Mouse (Mus musculus) MEL (cell line): Measurements from ENCODE around the gene Acsl3. TPM values are rescaled to one million over a fixed set of nuclear protein-coding genes. Genes with fewer than 3 reads are reported as not detected.

Source experiments
- DNase-seq: peaks from one replicate; pipeline ENCODE4 v3.0.0; 2011; ENCODE audit warnings: low read depth, low spot score
- H3K27ac ChIP-seq: 2 replicates; pipeline ENCODE4 v1.5.1; 2012; ENCODE audit warnings: low read depth, mild to moderate bottlenecking, control low read depth, low read length, moderate library complexity; ENCODE audit not compliant: control insufficient read depth
- H3K27me3 ChIP-seq, 2 experiments: fragments of 150-350 bp in 1 of 2; sonication (generic) in 1 of 2; 2 replicates each; pipeline ENCODE4 v1.6.1; 2012; ENCODE audit warnings: low read length in 2 of 2, mild to moderate bottlenecking in 2 of 2, improper control_type of control experiment in 1 of 2, moderate library complexity in 1 of 2; ENCODE audit not compliant: insufficient read depth in 2 of 2, control insufficient read depth in 1 of 2
- H3K36me3 ChIP-seq, 2 experiments: 2 replicates each; pipeline ENCODE4 v1.6.1; 2012 to 2014; ENCODE audit warnings: low read length in 2 of 2, improper control_type of control experiment in 1 of 2, inconsistent platforms in 1 of 2, mild to moderate bottlenecking in 1 of 2; ENCODE audit not compliant: insufficient read depth in 2 of 2, control insufficient read depth in 1 of 2
- H3K4me1 ChIP-seq, 2 experiments: fragments of 150-350 bp in 1 of 2; sonication (generic) in 1 of 2; 2 replicates each; pipeline ENCODE4 v1.6.1; 2012; ENCODE audit warnings: low read length in 2 of 2, improper control_type of control experiment in 1 of 2, mild to moderate bottlenecking in 1 of 2; ENCODE audit not compliant: insufficient read depth in 2 of 2, control insufficient read depth in 1 of 2
- H3K4me3 ChIP-seq, 2 experiments: fragments of 150-350 bp in 1 of 2; sonication (generic) in 1 of 2; 2 replicates each; pipeline ENCODE4 v1.5.1; 2012; ENCODE audit warnings: low read depth in 2 of 2, low read length in 2 of 2, mild to moderate bottlenecking in 2 of 2, moderate library complexity in 2 of 2, control low read depth in 1 of 2, improper control_type of control experiment in 1 of 2; ENCODE audit not compliant: control insufficient read depth in 1 of 2, insufficient read depth in 1 of 2
- H3K79me2 ChIP-seq: 2 replicates; pipeline ENCODE4 v1.6.1; 2012; ENCODE audit warnings: mild to moderate bottlenecking, low read length, moderate library complexity; ENCODE audit not compliant: control insufficient read depth, poor library complexity, insufficient read depth
- H3K9ac ChIP-seq: 2 replicates; pipeline ENCODE4 v1.6.1; 2012; ENCODE audit warnings: low read depth, mild to moderate bottlenecking, control low read depth, low read length, moderate library complexity; ENCODE audit not compliant: control insufficient read depth, poor library complexity, severe bottlenecking
- H3K9me3 ChIP-seq: fragments of 150-350 bp; sonication (generic); replicated peaks from 2 replicates; pipeline ENCODE4 v1.6.1; 2012; ENCODE audit warnings: mild to moderate bottlenecking, low read length, improper control_type of control experiment, moderate library complexity; ENCODE audit not compliant: insufficient read depth
- BHLHE40 ChIP-seq: IDR thresholded peaks from 2 replicates; pipeline ENCODE4 v1.6.1; 2012; ENCODE audit warnings: low read depth, mild to moderate bottlenecking, inconsistent platforms, low read length, improper control_type of control experiment, borderline replicate concordance
- CHD2 ChIP-seq: IDR thresholded peaks from 2 replicates; pipeline ENCODE4 v1.6.1; 2011; ENCODE audit warnings: low read length, improper control_type of control experiment
- CTCF ChIP-seq, 3 experiments: IDR thresholded peaks in 2 of 3; conservative IDR thresholded peaks in 1 of 3; 2 replicates each; pipeline ENCODE4 v1.5.1; 2011 to 2012; ENCODE audit warnings: low read length in 3 of 3, low read depth in 2 of 3, mild to moderate bottlenecking in 2 of 3, improper control_type of control experiment in 1 of 3, inconsistent platforms in 1 of 3, mixed read lengths in 1 of 3, moderate library complexity in 1 of 3; ENCODE audit not compliant: control insufficient read depth in 1 of 3, insufficient read depth in 1 of 3, poor library complexity in 1 of 3, severe bottlenecking in 1 of 3
- E2F4 ChIP-seq: IDR thresholded peaks from 2 replicates; pipeline ENCODE4 v1.6.1; 2011; ENCODE audit warnings: low read depth, low read length, improper control_type of control experiment, borderline replicate concordance
- ETS1 ChIP-seq: IDR thresholded peaks from 2 replicates; pipeline ENCODE4 v1.6.1; 2012; ENCODE audit warnings: low read depth, mild to moderate bottlenecking, inconsistent platforms, low read length, improper control_type of control experiment, moderate library complexity
- GATA1 ChIP-seq: IDR thresholded peaks from 2 replicates; pipeline ENCODE4 v1.6.1; 2011; ENCODE audit warnings: low read depth, low read length, improper control_type of control experiment
- HCFC1 ChIP-seq: IDR thresholded peaks from 2 replicates; pipeline ENCODE4 v1.6.1; 2012; ENCODE audit warnings: low read depth, mild to moderate bottlenecking, inconsistent platforms, low read length, improper control_type of control experiment, moderate library complexity
- JUND ChIP-seq: IDR thresholded peaks from 2 replicates; pipeline ENCODE4 v1.6.1; 2011; ENCODE audit warnings: low read depth, mild to moderate bottlenecking, improper control_type of control experiment, low read length
- MAZ ChIP-seq: IDR thresholded peaks from 2 replicates; pipeline ENCODE4 v1.6.1; 2012; ENCODE audit warnings: low read depth, mild to moderate bottlenecking, inconsistent platforms, low read length, improper control_type of control experiment
- MYB ChIP-seq: IDR thresholded peaks from 2 replicates; pipeline ENCODE4 v1.6.1; 2011; ENCODE audit warnings: mild to moderate bottlenecking, low read depth, low read length, improper control_type of control experiment
- NELFE ChIP-seq: IDR thresholded peaks from 2 replicates; pipeline ENCODE4 v1.6.1; 2011; ENCODE audit warnings: low read depth, low read length, improper control_type of control experiment
- NRF1 ChIP-seq: IDR thresholded peaks from 2 replicates; pipeline ENCODE4 v1.6.1; 2014; ENCODE audit warnings: low read depth, mild to moderate bottlenecking, inconsistent platforms, low read length, improper control_type of control experiment, moderate library complexity; ENCODE audit not compliant: poor library complexity, insufficient read depth, severe bottlenecking
- POLR2A ChIP-seq, 2 experiments: IDR thresholded peaks; 2 replicates each; pipeline ENCODE4 v1.6.1; 2011 to 2012; ENCODE audit warnings: low read length in 2 of 2, mild to moderate bottlenecking in 2 of 2, control low read depth in 1 of 2, improper control_type of control experiment in 1 of 2, low read depth in 1 of 2, moderate library complexity in 1 of 2; ENCODE audit not compliant: control insufficient read depth in 1 of 2, insufficient read depth in 1 of 2, poor library complexity in 1 of 2
- POLR2AphosphoS5 ChIP-seq: IDR thresholded peaks from 2 replicates; pipeline ENCODE4 v1.6.1; 2012; ENCODE audit warnings: low read depth, borderline replicate concordance, mild to moderate bottlenecking, inconsistent platforms, low read length, moderate library complexity, mixed read lengths
- RAD21 ChIP-seq: IDR thresholded peaks from 2 replicates; pipeline ENCODE4 v1.6.1; 2011; ENCODE audit warnings: mild to moderate bottlenecking, low read depth, low read length, improper control_type of control experiment
- SIN3A ChIP-seq: IDR thresholded peaks from 2 replicates; pipeline ENCODE4 v1.6.1; 2012; ENCODE audit warnings: low read length, improper control_type of control experiment, inconsistent platforms
- SMC3 ChIP-seq: IDR thresholded peaks from 2 replicates; pipeline ENCODE4 v1.6.1; 2011; ENCODE audit warnings: low read depth, low read length, improper control_type of control experiment
- TBP ChIP-seq: IDR thresholded peaks from 2 replicates; pipeline ENCODE4 v1.8.0; 2011; ENCODE audit warnings: low read depth, low read length, improper control_type of control experiment
- USF1 ChIP-seq: IDR thresholded peaks from 2 replicates; pipeline ENCODE4 v1.6.1; 2014; ENCODE audit warnings: low read depth, mild to moderate bottlenecking, inconsistent platforms, low read length, improper control_type of control experiment, moderate library complexity
- ZC3H11A ChIP-seq: IDR thresholded peaks from 2 replicates; pipeline ENCODE4 v1.6.1; 2012; ENCODE audit warnings: low read depth, mild to moderate bottlenecking, inconsistent platforms, low read length, improper control_type of control experiment
- ZNF384 ChIP-seq: IDR thresholded peaks from 2 replicates; pipeline ENCODE4 v1.6.1; 2012; ENCODE audit warnings: low read depth, mild to moderate bottlenecking, inconsistent platforms, low read length, improper control_type of control experiment
- polyA plus RNA-seq, 2 experiments: library from polyadenylated mRNA; stranded (reverse) in 1 of 2; unstranded in 1 of 2; fragments of >175 nt in 1 of 2; fragments of >200 nt in 1 of 2; gene quantifications; 2 replicates each; pipeline versions ENCODE4 v1.2.1 to v1.2.4; 2012; ENCODE audit warnings: low replicate concordance in 2 of 2, low read depth in 1 of 2; ENCODE audit not compliant: insufficient read length in 2 of 2, insufficient read depth in 1 of 2, missing spikeins in 1 of 2
- total RNA-seq: library from RNA; depleted of rRNA; stranded (reverse); fragments of 300-350 nt; gene quantifications from 2 replicates; pipeline ENCODE4 v1.2.3, GENCODE M21; 2012

The Acsl3 gene
- total and polyA plus RNA-seq, 3 experiments, result 32.9 to 38.9 TPM; not detected in 1

GRCm38 (mm10) chr1:78710613-78711329 lies 53.1 kb downstream of the Acsl3 start:
- Histone ChIP-seq H3K36me3 (no peaks in the 10 kb centered on the region), H3K9ac (no peak overlapping the region), H3K27me3 (no peaks in the 10 kb centered on the region), H3K27ac (no peak overlapping the region), H3K79me2 (no peaks in the 10 kb centered on the region), H3K4me3 (no peak overlapping the region), H3K9me3 (no peaks in the 10 kb centered on the region), H3K4me1 (no peaks in the 10 kb centered on the region)
- TF ChIP-seq HCFC1 (no peak), MYB (no peak), JUND (no peak), E2F4 (no peak), GATA1 (no peak), ETS1 (no peak), MAZ (no peak), BHLHE40 (no peak), POLR2AphosphoS5 (no peak), NELFE (no peak), CHD2 (no peak), ZC3H11A (no peak), POLR2A (IDR thresholded peaks at IDR 0.05; ENCODE audit: control insufficient read depth in 1 of 2, insufficient read depth in 1 of 2, low read depth in 1 of 2, low read length in 2 of 2, poor library complexity in 1 of 2) (no peak)
- no peak for DNase-seq

- no peaks in the 10 kb centered on the region for H3K9me3 ChIP-seq
- H3K27me3 ChIP-seq, result no peaks in the 10 kb centered on the region
- no peaks in the 10 kb centered on the region for H3K36me3 ChIP-seq
- no peaks in the 10 kb centered on the region for H3K79me2 ChIP-seq
- DNase-seq, result peak; percentile 83
- no peaks in the 10 kb centered on the region for H3K4me1 ChIP-seq
- no peak overlapping the region for H3K27ac ChIP-seq
- H3K4me3 ChIP-seq, result peak overlapping the region in 1 of 2 experiments; percentile 7; a peak in 2 of 4 replicates
- H3K9ac ChIP-seq, result no peak overlapping the region
- peak; percentile 85 to 94 (median 90) for TF ChIP-seq CTCF (IDR thresholded peaks at IDR 0.05 in 2 of 3, conservative IDR thresholded peaks at IDR 0.05 in 1 of 3; ENCODE audit: control insufficient read depth in 1 of 3, insufficient read depth in 1 of 3, low read depth in 2 of 3, low read length in 3 of 3, poor library complexity in 1 of 3, severe bottlenecking in 1 of 3)
- no peak for TF ChIP-seq USF1
- TF ChIP-seq GATA1, result no peak
- TF ChIP-seq TBP, result no peak
- peak; percentile 22; the same call in 1 of the 2 replicates for TF ChIP-seq SIN3A
- peak; percentile 67 for TF ChIP-seq NRF1
- peak; percentile 65; the same call in 1 of the 2 replicates for TF ChIP-seq ZNF384
- TF ChIP-seq SMC3, result peak; percentile 91
- peak; percentile 99 for TF ChIP-seq RAD21
- TF ChIP-seq ZC3H11A, result peak; percentile 90
Measured at GRCm38 (mm10) chr1:78724458-78725190, 67.0 kb downstream of the Acsl3 start.
